14 mouse cellular contexts compared by ENCODE assay signal in the genomic region with DNA sequence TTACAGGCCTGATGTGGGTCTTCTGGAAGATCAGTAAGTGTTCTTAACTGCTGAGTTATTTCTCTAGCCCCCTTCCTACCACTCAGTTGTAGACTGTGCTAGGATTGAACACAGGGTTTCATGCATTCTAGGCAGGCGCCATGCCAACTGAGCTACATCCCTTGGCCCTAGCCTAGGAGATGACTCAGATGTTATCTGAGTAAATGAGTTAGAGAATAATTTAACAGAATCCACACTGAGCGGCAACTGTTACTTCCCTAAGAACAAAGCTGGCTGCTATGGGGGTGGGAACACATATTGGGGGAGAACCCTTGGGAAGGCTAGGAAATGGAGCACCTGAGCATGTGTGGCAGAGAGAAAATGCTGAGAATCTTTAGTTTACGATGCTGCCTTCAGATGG. TPM values are rescaled to one million over a fixed set of nuclear protein-coding genes. Genes with fewer than 3 reads are reported as not detected.
A peak's percentile ranks its signal among the peaks of the same experiment; 100 is the strongest.
DNase-seq lines count a peak whose midpoint lies in the region; ATAC-seq lines count a peak whose summit lies in the region.
"Had no signal": no experiment of that assay in that cellular context is flagged by ENCODE, and none has a peak within 500 bp of the region (broad histone marks: within the 10 kb centered on the region; RNA-seq: fewer than 3 reads in every experiment).

No protein-coding gene starts in this region.

- H3K4me3 ChIP-seq in kidney, embryonic 15.5 days (replicated peaks) = no peak overlapping the region
- no peak overlapping the region for H3K4me3 ChIP-seq in midbrain, embryonic 16.5 days (ENCODE audit: low read depth, low read length)
- H3K4me3 ChIP-seq: heart, embryonic 10.5 days; limb, embryonic 12.5 days had no signal

- H3K36me3 ChIP-seq in kidney, embryonic 15.5 days = peaks cover 10% of the 10 kb centered on the region
- peaks cover 67% of the 10 kb centered on the region for H3K36me3 ChIP-seq in midbrain, embryonic 16.5 days (ENCODE audit: control insufficient read depth, insufficient read depth, low read length)

- no peak overlapping the region for H3K9ac ChIP-seq in kidney, embryonic 15.5 days
- H3K9ac ChIP-seq in midbrain, embryonic 16.5 days (ENCODE audit: low read depth, low read length) = no peak overlapping the region
- H3K9ac ChIP-seq: limb, embryonic 12.5 days had no signal

- no peaks in the 10 kb centered on the region for H3K27me3 ChIP-seq in kidney, embryonic 15.5 days
- H3K27me3 ChIP-seq in midbrain, embryonic 16.5 days (ENCODE audit: control insufficient read depth, insufficient read depth, low read depth, low read length) = no peaks in the 10 kb centered on the region
- H3K27me3 ChIP-seq: limb, embryonic 12.5 days had no signal

- H3K4me2 ChIP-seq in kidney, embryonic 15.5 days = no peak overlapping the region
- H3K4me2 ChIP-seq in midbrain, embryonic 16.5 days (ENCODE audit: low read length) = no peak overlapping the region
- H3K4me2 ChIP-seq: limb, embryonic 12.5 days had no signal

- 75% methylated on average over 3 of the region's 3 CpGs for WGBS in kidney, embryonic 15.5 days
- WGBS in midbrain, embryonic 16.5 days = 89% methylated on average over 3 of the region's 3 CpGs

- no peaks in the 10 kb centered on the region for H3K4me1 ChIP-seq in kidney, embryonic 15.5 days
- no peaks in the 10 kb centered on the region for H3K4me1 ChIP-seq in midbrain, embryonic 16.5 days (ENCODE audit: control insufficient read depth, insufficient read depth, low read length)
- H3K4me1 ChIP-seq: limb, embryonic 12.5 days had no signal

- H3K27ac ChIP-seq in kidney, embryonic 15.5 days = no peak overlapping the region
- no peak overlapping the region for H3K27ac ChIP-seq in midbrain, embryonic 16.5 days (ENCODE audit: low read length)
- H3K27ac ChIP-seq: heart, embryonic 10.5 days; limb, embryonic 12.5 days had no signal

- no peak for ATAC-seq in kidney, embryonic 15.5 days (replicated peaks; ENCODE audit: low FRiP score)
- ATAC-seq in midbrain, embryonic 16.5 days = no peak

- H3K9me3 ChIP-seq in kidney, embryonic 15.5 days (replicated peaks) = no peaks in the 10 kb centered on the region
- H3K9me3 ChIP-seq in midbrain, embryonic 16.5 days (replicated peaks; ENCODE audit: control insufficient read depth, low read length, poor library complexity, severe bottlenecking) = no peaks in the 10 kb centered on the region
- H3K9me3 ChIP-seq: heart, embryonic 10.5 days; limb, embryonic 12.5 days had no signal

- DNase-seq in cerebellum, adult 18-20 months = peak; percentile 53
- no peak for DNase-seq in cerebellum, adult 8-10 months
- DNase-seq in kidney, adult 18-20 months = peak; percentile 47
- peak; percentile 62 for DNase-seq in adrenal gland, postnatal 25 days
- DNase-seq in layer of hippocampus, adult 18-20 months (ENCODE audit: low spot score in 2 of 2) = peak; percentile 69 to 85
- no peak for DNase-seq in embryo, embryonic 11 days
- DNase-seq: lung, adult 18-20 months had no signal

RNA-seq across cellular contexts. Expression of a gene that starts 18.5 kb away (rescaled TPM):
- polyA plus RNA-seq in kidney, embryonic 15.5 days (2015; fragmentation: Nextera tagmentation; extraction: Ambion mirVana) = 11.0 and 14.0 TPM in 2 replicates
- 0.12 TPM in 1 of 2 replicates, not detected in the other for total RNA-seq in adrenal gland, postnatal 25 days (2021)
- 10 to 100 TPM; 23.5 to 26.6 TPM for total RNA-seq in layer of hippocampus, adult 18-20 months (2021)
- 53.5 and 54.1 TPM in 2 replicates for polyA plus RNA-seq in midbrain, embryonic 16.5 days (2015; fragmentation: Nextera tagmentation; extraction: Ambion mirVana)
- total RNA-seq: ES-E14; hematopoietic stem cell, adult 5-6 weeks; megakaryocyte-erythroid progenitor cell, adult 5-6 weeks had no signal

Comparison
In these comparisons a context has a peak if more than half of its experiments do, and no peak if none do; other contexts are left out.
1. DNase-seq: peak in cerebellum, adult 18-20 months (2 of 2), kidney, adult 18-20 months (single experiment), adrenal gland, postnatal 25 days (single experiment) and layer of hippocampus, adult 18-20 months (2 of 2); none in cerebellum, adult 8-10 months (single experiment) and embryo, embryonic 11 days (single experiment).
2. RNA of a gene that starts 18.5 kb away (total RNA-seq): 23.5 to 26.6 TPM in layer of hippocampus, adult 18-20 months; 0.12 TPM in adrenal gland, postnatal 25 days; every median in the first group is over 10 times any median in the second.